Mouse (Mus musculus) midbrain, postnatal 0 days (tissue): Measurements from ENCODE around the gene Slc6a19. TPM values are rescaled to one million over a fixed set of nuclear protein-coding genes. Genes with fewer than 3 reads are reported as not detected.
"Not testable (repeated sequence)": the region's sequence is repeated elsewhere in the genome, so short reads cannot be mapped to it uniquely, and the experiment has no call there.

Experiments
- ATAC-seq: fragments of 200-750 bp; cut with Nextera tagmentation; 2 replicates; pipeline ENCODE4 v1.8.0; 2017; ENCODE audit warnings: moderate number of reproducible peaks, mild to moderate bottlenecking, moderate TSS enrichment, moderate library complexity; ENCODE audit not compliant: low FRiP score
- DNase-seq: peaks from one replicate; pipeline ENCODE4 v3.0.0-alpha.2; 2015; ENCODE audit warnings: low spot score
- H3K27ac ChIP-seq: fragments of 300-500 bp; sonication (generic); 2 replicates; pipeline ENCODE4 v1.5.1; 2014; ENCODE audit warnings: low read depth, mild to moderate bottlenecking, low read length, mixed read lengths
- H3K27me3 ChIP-seq: fragments of 300-500 bp; sonication (generic); 2 replicates; pipeline ENCODE4 v1.6.1; 2014; ENCODE audit warnings: low read length, control low read depth, mixed read lengths; ENCODE audit not compliant: insufficient read depth
- H3K36me3 ChIP-seq: fragments of 300-500 bp; sonication (generic); 2 replicates; pipeline ENCODE4 v1.6.1; 2014; ENCODE audit warnings: low read length, control low read depth, mixed read lengths; ENCODE audit not compliant: insufficient read depth
- H3K4me1 ChIP-seq: fragments of 300-500 bp; sonication (generic); 2 replicates; pipeline ENCODE4 v1.6.1; 2014; ENCODE audit warnings: mild to moderate bottlenecking, control low read depth, antibody characterized with exemption, low read length, mixed read lengths; ENCODE audit not compliant: insufficient read depth
- H3K4me2 ChIP-seq: fragments of 300-500 bp; sonication (generic); 2 replicates; pipeline ENCODE4 v1.6.1; 2014; ENCODE audit warnings: low read depth, mild to moderate bottlenecking, low read length, mixed read lengths; ENCODE audit not compliant: poor library complexity, severe bottlenecking
- H3K4me3 ChIP-seq: fragments of 300-500 bp; sonication (generic); 2 replicates; pipeline ENCODE4 v1.5.1; 2014; ENCODE audit warnings: low read depth, mild to moderate bottlenecking, low read length, moderate library complexity
- H3K9ac ChIP-seq: fragments of 300-500 bp; sonication (generic); replicated peaks from 2 replicates; pipeline ENCODE4 v1.6.1; 2014; ENCODE audit warnings: mild to moderate bottlenecking, low read length, moderate library complexity, mixed read lengths; ENCODE audit not compliant: poor library complexity, severe bottlenecking
- H3K9me3 ChIP-seq: fragments of 300-500 bp; sonication (generic); 2 replicates; pipeline ENCODE4 v1.6.1; 2016; ENCODE audit warnings: low read length, control low read depth
- CTCF ChIP-seq: IDR thresholded peaks from 2 replicates; pipeline ENCODE4 v1.5.1; 2016; ENCODE audit warnings: antibody characterized with exemption, mild to moderate bottlenecking
- WGBS: fragments of 180-500 bp; shearing (Covaris S2); extraction: QIAGEN DNeasy Blood & Tissue Kit; methylation state at CpG from one replicate; pipeline ENCODE4 v1.1.7; 2014; 5-methylcytosine and 5-hydroxymethylcytosine counted together
- polyA plus RNA-seq: library from polyadenylated mRNA; unstranded; fragments of >200 nt; fragmentation: Nextera tagmentation; extraction: Ambion mirVana; gene quantifications from 2 replicates; pipeline ENCODE4 v1.2.1, GENCODE M21; 2015
- total RNA-seq: library from RNA; depleted of rRNA; stranded (reverse); fragments of >200 nt; gene quantifications from 2 replicates; pipeline ENCODE4 v1.2.3, GENCODE M21; 2014; rRNA removed

Slc6a19 gene
- total RNA-seq: 0.33 and 0.49 TPM in 2 replicates
- polyA plus RNA-seq: 0.53 and 0.79 TPM in 2 replicates

DNA sequence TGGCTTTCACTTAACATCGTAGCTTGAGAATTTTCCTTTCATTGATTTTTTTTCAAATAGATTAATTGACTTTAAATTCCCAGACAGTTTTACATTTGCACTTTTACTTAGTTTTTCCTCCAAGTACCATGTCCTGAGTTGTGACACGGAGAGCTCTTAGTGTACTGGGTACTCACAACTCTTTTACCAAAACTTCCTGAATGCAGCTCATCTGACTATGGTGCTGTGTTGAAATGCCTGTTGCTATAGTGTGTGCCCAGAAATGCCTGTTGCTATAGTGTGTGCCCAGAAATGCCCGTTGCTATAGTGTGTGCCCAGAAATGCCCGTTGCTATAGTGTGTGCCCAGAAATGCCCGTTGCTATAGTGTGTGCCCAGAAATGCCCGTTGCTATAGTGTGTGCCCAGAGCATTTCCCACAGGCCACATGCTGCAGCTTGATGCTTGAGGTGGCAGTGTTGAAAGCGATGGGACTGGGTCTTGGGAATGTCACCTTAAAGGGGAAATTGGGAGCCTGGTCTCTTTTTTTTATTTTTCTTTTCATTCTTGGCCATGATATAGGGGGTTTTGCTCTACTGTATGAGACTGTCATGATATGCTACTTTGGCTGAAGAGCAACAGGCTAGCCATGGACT is at the start of gene Slc6a19:
TSS of gene Slc6a19 (minus strand) at position 172 of the 632 bp plus-strand sequence.
- no peak within 1 kb of the TSS for H3K4me2 ChIP-seq
- no peaks in the 10 kb centered on the region for H3K27me3 ChIP-seq
- no peak within 1 kb of the TSS for H3K27ac ChIP-seq
- TF ChIP-seq CTCF: no peak
- ATAC-seq: no peak
- no peak within 1 kb of the TSS for H3K9ac ChIP-seq
- no peaks in the 10 kb centered on the region for H3K9me3 ChIP-seq
- WGBS: 74% methylated on average over 7 of the region's 7 CpGs
- no peaks in the 10 kb centered on the region for H3K36me3 ChIP-seq
- DNase-seq: peak; percentile 15
- no peaks in the 10 kb centered on the region for H3K4me1 ChIP-seq
- no peak within 1 kb of the TSS for H3K4me3 ChIP-seq

GRCm38 (mm10) chr13:73751284-73751683 is 46.6 kb upstream of the Slc6a19 start:
- H3K9me3 ChIP-seq: no peaks in the 10 kb centered on the region
- H3K4me3 ChIP-seq: no peak overlapping the region
- DNase-seq: no peak
- TF ChIP-seq CTCF: no peak
- 91% methylated on average over 3 of the region's 3 CpGs for WGBS
- H3K27me3 ChIP-seq: no peaks in the 10 kb centered on the region
- no peak overlapping the region for H3K9ac ChIP-seq
- H3K4me2 ChIP-seq: no peak overlapping the region
- H3K27ac ChIP-seq: no peak overlapping the region
- H3K4me1 ChIP-seq: no peaks in the 10 kb centered on the region
- no peaks in the 10 kb centered on the region for H3K36me3 ChIP-seq
- ATAC-seq: no peak

GRCm38 (mm10) chr13:73750435-73750834 is 45.8 kb upstream of the Slc6a19 start:
- H3K9ac ChIP-seq: no peak overlapping the region
- no peaks in the 10 kb centered on the region for H3K36me3 ChIP-seq
- H3K4me1 ChIP-seq: no peaks in the 10 kb centered on the region
- no peak for TF ChIP-seq CTCF
- no peak overlapping the region for H3K4me3 ChIP-seq
- H3K9me3 ChIP-seq: no peaks in the 10 kb centered on the region
- peak; percentile 48 for DNase-seq
- ATAC-seq: no peak
- H3K27ac ChIP-seq: no peak overlapping the region
- 65% methylated on average over 6 of the region's 6 CpGs for WGBS
- no peak overlapping the region for H3K4me2 ChIP-seq
- H3K27me3 ChIP-seq: no peaks in the 10 kb centered on the region

- Histone ChIP-seq H3K4me3 (no peak overlapping the region), H3K27ac (no peak overlapping the region), H3K27me3 (no peaks in the 10 kb centered on the region), H3K9ac (no peak overlapping the region), H3K9me3 (no peaks in the 10 kb centered on the region), H3K4me2 (no peak overlapping the region), H3K36me3 (no peaks in the 10 kb centered on the region), H3K4me1 (no peaks in the 10 kb centered on the region)
- DNase-seq: peak; percentile 19
- WGBS: 25% methylated on average over 15 of the region's 15 CpGs
- ATAC-seq: no peak; the same call in 1 of the 2 replicates
- TF ChIP-seq CTCF: peak; percentile 60
Measured at GRCm38 (mm10) chr13:73748663-73749440, 44.2 kb upstream of the Slc6a19 start.

- DNase-seq (no peak), ATAC-seq (no peak)
- TF ChIP-seq CTCF: no peak
- H3K9me3 ChIP-seq: no peaks in the 10 kb centered on the region
- no peaks in the 10 kb centered on the region for H3K27me3 ChIP-seq
- H3K4me3 ChIP-seq: no peak overlapping the region
- no peak overlapping the region for H3K4me2 ChIP-seq
- no peak overlapping the region for H3K27ac ChIP-seq
- 74% methylated on average over 3 of the region's 3 CpGs for WGBS
- no peaks in the 10 kb centered on the region for H3K36me3 ChIP-seq
- no peaks in the 10 kb centered on the region for H3K4me1 ChIP-seq
- no peak overlapping the region for H3K9ac ChIP-seq
Measured at GRCm38 (mm10) chr13:73743662-73744061, 39.0 kb upstream of the Slc6a19 start.

DNA sequence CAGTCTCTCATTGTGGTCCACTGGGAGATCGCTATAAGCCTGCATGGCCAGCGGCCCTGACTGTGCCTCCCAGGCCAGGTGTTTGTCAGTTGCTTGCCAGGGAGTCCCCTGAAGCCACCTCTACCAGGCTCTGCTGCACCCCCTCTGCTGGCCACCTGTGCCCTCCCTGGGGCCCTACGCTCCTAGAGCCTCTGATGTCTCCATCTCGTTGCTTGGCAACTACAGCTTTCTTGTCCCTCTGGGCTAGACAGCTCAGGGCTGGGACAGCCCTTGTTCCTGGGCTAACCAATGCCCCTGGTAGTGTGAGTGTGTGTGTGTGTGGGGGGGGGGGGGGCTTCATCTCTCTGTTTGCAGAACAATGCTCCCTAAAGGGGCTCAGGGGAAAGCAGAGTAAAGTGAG is 38.3 kb upstream of the Slc6a19 start:
- H3K4me2 ChIP-seq: no peak overlapping the region
- H3K9me3 ChIP-seq: no peaks in the 10 kb centered on the region
- ATAC-seq: peak; percentile 50; the same call in 1 of the 2 replicates
- H3K9ac ChIP-seq: no peak overlapping the region
- DNase-seq: peak; percentile 15
- H3K27ac ChIP-seq: no peak overlapping the region
- H3K27me3 ChIP-seq: no peaks in the 10 kb centered on the region
- peak; percentile 15; the same call in 1 of the 2 replicates for TF ChIP-seq CTCF
- WGBS: 40% methylated on average over 4 of the region's 4 CpGs
- H3K36me3 ChIP-seq: no peaks in the 10 kb centered on the region
- H3K4me1 ChIP-seq: no peaks in the 10 kb centered on the region
- H3K4me3 ChIP-seq: no peak overlapping the region

DNA sequence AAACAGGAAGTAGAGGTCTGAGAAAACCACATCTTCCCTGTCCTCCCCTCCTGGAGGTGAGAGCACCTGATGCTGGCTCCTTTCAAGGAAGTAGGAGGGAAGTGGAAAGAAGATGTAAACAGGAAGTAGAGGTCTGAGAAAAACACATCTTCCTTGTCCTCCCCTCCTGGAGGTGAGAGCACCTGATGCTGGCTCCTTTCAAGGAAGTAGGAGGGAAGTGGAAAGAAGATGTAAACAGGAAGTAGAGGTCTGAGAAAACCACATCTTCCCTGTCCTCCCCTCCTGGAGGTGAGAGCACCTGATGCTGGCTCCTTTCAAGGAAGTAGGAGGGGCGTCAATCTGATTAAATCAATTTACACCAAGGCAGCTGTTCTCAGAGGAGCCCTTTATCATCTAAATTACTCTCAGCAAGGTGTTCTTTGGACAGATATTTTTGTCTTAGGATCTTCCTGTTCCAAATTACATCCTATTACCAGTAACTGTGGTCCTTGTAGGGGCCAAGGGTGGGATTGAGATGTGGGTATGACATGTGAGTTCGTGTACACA is 35.8 kb upstream of the Slc6a19 start:
- 52% methylated on average over 2 of the region's 2 CpGs for WGBS
- H3K27me3 ChIP-seq, H3K9ac ChIP-seq, DNase-seq, H3K36me3 ChIP-seq, H3K27ac ChIP-seq, H3K4me3 ChIP-seq, H3K4me2 ChIP-seq, H3K9me3 ChIP-seq, ATAC-seq, H3K4me1 ChIP-seq: not testable (repeated sequence)
